Mouse (Mus musculus): Measurements from ENCODE around the gene Gon7. TPM values are rescaled to one million over a fixed set of nuclear protein-coding genes. Genes with fewer than 3 reads are reported as not detected.

The Gon7 gene
- polyA plus RNA-seq (2017; shearing (Covaris generic)): 18.6 TPM

DNA sequence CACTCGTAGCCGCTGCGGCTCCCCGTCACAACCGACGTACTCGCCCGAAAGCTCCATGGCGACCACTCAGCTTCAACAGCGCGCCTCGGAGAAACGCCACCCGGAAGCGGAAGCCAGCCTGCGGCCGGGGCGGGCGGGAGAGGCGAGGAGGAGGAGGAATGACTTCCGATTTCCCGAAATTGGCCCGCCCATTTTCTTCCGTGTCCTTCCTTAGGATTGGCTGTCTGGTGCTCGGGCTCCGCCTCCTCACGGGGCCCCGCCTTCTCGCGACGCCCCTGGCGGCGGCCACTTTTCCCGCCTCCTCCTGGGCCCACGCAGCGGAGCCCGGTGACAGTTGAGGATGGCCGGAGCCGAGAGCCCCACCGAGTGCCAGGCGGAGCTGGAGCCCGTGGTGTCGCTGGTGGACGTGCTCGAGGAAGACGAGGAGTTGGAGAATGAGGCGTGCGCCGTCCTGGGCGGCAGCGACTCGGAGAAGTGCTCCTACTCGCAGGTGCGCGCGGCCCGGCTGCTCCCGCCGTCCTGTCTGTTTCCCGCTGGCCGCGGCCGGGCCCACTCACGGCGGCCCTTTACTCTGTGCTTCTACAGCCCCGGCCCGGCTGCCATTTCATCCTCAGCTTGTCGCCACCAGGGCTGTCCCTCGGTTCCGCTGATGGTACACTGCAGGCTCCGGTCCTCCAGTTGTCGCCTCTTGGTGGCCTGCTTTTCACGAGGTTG is at the start of gene Gon7, which contains the start of the genes Gm28051 and Ubr7:
Gon7 (minus strand) TSS at position 115 of the 714 bp plus-strand sequence.
Gm28051 (minus strand) TSS at position 77 of the 714 bp plus-strand sequence.
Ubr7 (plus strand) TSS at position 279 of the 714 bp plus-strand sequence.

DNA sequence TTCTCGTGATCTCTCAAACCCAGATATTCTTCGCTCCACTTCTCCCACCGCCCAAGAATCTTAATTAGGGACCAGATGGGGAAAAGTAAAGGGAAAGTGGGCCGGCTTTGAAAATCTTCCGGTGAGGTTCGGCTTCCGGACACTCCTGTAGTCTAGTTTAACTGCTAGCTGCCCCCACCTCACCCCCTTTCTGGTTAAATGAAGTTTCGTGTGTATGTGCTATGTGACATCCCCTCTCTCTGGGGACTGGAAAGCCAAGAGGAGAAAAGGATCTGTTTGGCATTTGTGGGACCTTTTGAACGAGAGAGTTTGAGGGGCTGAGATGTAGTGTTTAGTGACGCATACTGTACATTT is 777 bp upstream of the Gon7 start, which contains the start of gene Gm20604:
Gm20604 (minus strand) TSS at position 270 of the 354 bp plus-strand sequence.

DNA sequence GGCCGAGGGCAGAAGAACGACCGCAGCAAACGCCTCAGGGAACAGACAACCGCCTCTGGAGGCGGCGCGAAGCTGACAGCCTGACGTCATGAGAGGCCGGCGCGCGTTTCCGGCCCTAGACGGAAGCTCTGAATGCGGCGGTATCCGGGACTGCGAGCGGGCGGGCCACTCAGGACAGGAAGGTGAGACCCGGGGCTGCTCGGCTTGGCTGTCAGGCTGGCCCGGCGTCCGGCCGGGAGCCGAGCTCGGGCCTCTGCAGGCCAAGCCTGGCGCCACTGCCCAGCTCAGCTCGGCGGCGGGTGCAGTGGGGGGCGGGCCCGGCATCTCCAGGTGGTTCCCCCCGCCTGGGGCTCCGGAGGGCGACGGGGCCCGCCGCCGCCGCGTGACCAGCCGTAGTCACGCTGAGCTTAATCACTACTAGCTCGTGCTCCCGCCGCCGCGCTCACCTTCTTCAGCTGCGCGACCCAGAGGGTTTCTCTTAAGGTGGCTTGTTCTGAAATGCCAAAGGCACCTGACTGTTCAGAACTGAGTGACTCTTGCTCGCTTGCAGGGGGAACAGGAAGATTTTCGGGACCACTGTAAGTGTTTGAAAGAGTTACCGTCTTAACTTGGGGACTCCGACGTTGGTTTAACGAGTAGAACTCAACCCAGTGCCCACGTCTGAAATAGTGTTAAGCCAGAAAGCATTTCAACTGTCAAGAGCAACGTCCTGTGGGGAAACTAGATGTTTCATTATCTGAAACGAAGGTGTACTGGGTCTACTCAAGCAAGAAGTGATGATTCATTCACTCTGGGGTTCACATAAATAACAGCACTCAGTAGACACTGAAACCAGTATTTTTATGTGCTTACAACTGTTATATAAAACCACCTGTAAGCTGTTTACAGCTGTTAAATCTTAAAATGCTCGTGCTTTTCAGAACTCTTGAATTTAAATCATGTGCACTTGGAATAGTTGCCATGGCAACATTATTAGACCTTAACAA is 13.7 kb downstream of the Gon7 start, which contains the start of the genes Moap1 and Tmem251:
Moap1 (minus strand) TSS at position 73 of the 986 bp plus-strand sequence.
Tmem251 (plus strand) TSS at position 174 of the 986 bp plus-strand sequence.

DNA sequence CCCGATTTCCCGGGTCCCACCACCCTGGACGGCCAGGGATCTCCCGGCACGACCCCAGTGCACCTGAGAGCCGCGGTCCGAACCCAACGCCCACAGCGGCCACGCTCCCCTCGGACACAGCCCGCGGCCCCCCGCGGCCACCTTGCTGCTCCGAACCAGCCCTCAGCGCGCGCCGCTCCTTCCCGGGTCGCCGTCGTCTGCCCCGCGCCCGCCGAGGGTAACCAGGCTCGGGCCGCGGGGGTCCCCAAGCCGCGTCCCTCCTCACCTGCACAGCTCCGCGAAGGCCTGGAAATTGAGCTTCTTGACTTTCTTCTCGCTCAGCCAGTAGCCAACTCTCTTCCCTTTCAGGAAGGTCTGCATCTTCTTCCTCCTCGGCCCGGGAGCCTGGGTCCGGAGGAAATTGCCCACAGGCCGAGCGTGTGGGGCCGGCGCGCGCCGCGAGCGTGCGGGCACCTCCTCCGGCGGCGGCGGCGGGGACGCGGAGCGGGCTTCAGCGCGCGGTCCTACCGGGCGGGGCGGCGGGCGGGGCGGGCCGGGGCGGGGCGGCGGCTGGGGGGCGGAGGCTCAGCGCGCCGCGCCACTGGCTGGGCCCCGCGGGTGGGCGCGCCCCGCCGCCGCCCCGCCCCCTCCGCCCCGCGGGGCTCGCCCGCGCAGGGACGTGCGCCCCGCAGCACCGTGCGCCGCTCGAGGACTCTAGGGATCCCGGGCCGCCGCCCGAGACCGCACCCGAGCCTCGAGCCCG is 53.0 kb downstream of the Gon7 start, which contains the start of gene Itpk1:
Itpk1 (minus strand) TSS at position 474 of the 742 bp plus-strand sequence.

Other genes with a start within 250 kb of the Gon7 start
- gene Chga, start 202.8 kb downstream of the Gon7 start, polyA plus RNA-seq (2017; shearing (Covaris generic)): not detected
- gene Itpk1, start 52.9 kb downstream of the Gon7 start, polyA plus RNA-seq (2017; shearing (Covaris generic)): 52.6 TPM
- gene Moap1, start 14.1 kb downstream of the Gon7 start, polyA plus RNA-seq (2017; shearing (Covaris generic)): 7.2 TPM
- 20.0 TPM for gene Tmem251, start 14.0 kb downstream of the Gon7 start, polyA plus RNA-seq (2017; shearing (Covaris generic))
- not detected for gene Gm28051, start within 50 bp of the Gon7 start, polyA plus RNA-seq (2017; shearing (Covaris generic))
- gene Ubr7, start 164 bp upstream of the Gon7 start, polyA plus RNA-seq (2017; shearing (Covaris generic)): 27.9 TPM
- 7.6 TPM for gene Gm20604, start 869 bp upstream of the Gon7 start, polyA plus RNA-seq (2017; shearing (Covaris generic))
- gene Btbd7, start 120.7 kb upstream of the Gon7 start, polyA plus RNA-seq (2017; shearing (Covaris generic)): 24.6 TPM
- not detected for gene Cox8c, start 141.5 kb upstream of the Gon7 start, polyA plus RNA-seq (2017; shearing (Covaris generic))
- 0.06 TPM for gene Unc79, start 191.1 kb upstream of the Gon7 start, polyA plus RNA-seq (2017; shearing (Covaris generic))